ENCODE assay signal across 1 mouse cellular context in the genomic region with DNA sequence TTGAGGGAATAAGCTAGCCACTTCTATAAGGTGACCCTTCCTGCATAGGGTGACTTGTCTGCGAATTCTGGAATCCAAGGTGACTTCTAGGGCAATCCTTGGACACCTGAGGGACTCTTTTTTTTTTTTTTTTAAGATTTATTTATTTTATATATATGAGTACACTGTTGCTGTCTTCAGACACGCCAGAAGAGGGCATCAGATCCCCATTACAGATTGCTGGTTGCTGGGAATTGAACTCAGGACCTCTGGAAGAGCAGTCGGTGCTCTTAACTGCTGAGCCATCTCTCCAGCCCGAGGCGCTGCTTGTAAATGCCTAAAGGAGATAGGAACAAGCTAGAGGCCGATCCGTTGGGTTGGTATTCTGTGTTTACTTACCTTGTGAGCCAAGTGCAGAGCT. TPM values are rescaled to one million over a fixed set of nuclear protein-coding genes. Genes with fewer than 3 reads are reported as not detected.
"Had no signal": no experiment of that assay in that cellular context is flagged by ENCODE, and none has a peak within 500 bp of the region (broad histone marks: within the 10 kb centered on the region; RNA-seq: fewer than 3 reads in every experiment).

No protein-coding gene starts in this region.

RNA-seq across cellular contexts. Expression of a gene that starts 26.1 kb away (rescaled TPM):
- total RNA-seq: monocyte, adult 5-6 weeks had no signal
